Mouse (Mus musculus): ENCODE results near the gene Gm11595. TPM values are rescaled to one million over a fixed set of nuclear protein-coding genes. Genes with fewer than 3 reads are reported as not detected.

Gm11595 gene
- polyA plus RNA-seq, 1 experiment from 2014 or later, result not detected

DNA sequence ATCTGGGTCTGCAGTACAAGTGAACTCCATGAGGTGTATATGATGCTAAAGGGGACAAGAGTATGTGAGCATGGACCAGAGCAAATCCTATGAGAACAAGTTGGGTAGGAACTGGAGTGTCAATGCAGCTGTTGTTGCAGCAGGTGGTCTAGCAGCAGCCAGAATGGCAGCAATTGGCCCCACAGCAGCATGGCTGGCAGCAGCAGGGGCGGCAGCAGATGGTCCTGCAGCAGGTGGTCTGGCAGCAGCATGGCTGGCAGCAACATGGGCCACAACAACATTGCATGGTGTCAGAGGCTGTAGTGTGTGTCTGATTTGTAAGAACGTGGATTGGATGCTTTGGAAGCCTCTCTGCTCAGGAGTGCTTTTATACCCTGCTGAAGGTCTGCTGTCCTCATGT, 48.7 kb downstream of the Gm11595 start:
- no peak overlapping the region for H3K4me3 ChIP-seq
- no peaks in the 10 kb centered on the region for H3K36me3 ChIP-seq
- H3K4me1 ChIP-seq, result no peaks in the 10 kb centered on the region
- no peak for ATAC-seq (replicated peaks)
- no peak overlapping the region for H3K9ac ChIP-seq (replicated peaks)
- H3K4me2 ChIP-seq (replicated peaks), result no peak overlapping the region
- WGBS, result 69% methylated on average over 2 of the region's 2 CpGs
- H3K9me3 ChIP-seq, result no peaks in the 10 kb centered on the region
- no peak overlapping the region for H3K27ac ChIP-seq (replicated peaks)
- no peaks in the 10 kb centered on the region for H3K27me3 ChIP-seq

Other genes with a start within 250 kb of the Gm11595 start
- not detected in 2 replicates for gene Krt40, start 229.8 kb downstream of the Gm11595 start, polyA plus RNA-seq (2015; fragmentation: Nextera tagmentation; extraction: Ambion mirVana)
- gene Krtap3-3, start 222.0 kb downstream of the Gm11595 start, polyA plus RNA-seq (2015; fragmentation: Nextera tagmentation; extraction: Ambion mirVana), result not detected in 2 replicates
- gene Krtap3-2, start 216.1 kb downstream of the Gm11595 start, polyA plus RNA-seq (2015; fragmentation: Nextera tagmentation; extraction: Ambion mirVana), result not detected in 2 replicates
- not detected in 2 replicates for gene Gm11939, start 213.4 kb downstream of the Gm11595 start, polyA plus RNA-seq (2015; fragmentation: Nextera tagmentation; extraction: Ambion mirVana)
- gene Krtap3-1, start 206.3 kb downstream of the Gm11595 start, polyA plus RNA-seq (2015; fragmentation: Nextera tagmentation; extraction: Ambion mirVana), result not detected in 2 replicates
- gene Krtap1-5, start 191.9 kb downstream of the Gm11595 start, polyA plus RNA-seq (2015; fragmentation: Nextera tagmentation; extraction: Ambion mirVana), result not detected in 2 replicates
- gene Krtap1-4, start 189.3 kb downstream of the Gm11595 start, polyA plus RNA-seq (2015; fragmentation: Nextera tagmentation; extraction: Ambion mirVana), result not detected in 2 replicates
- not detected in 2 replicates for gene Krtap1-3, start 181.6 kb downstream of the Gm11595 start, polyA plus RNA-seq (2015; fragmentation: Nextera tagmentation; extraction: Ambion mirVana)
- gene Krtap9-3, start 174.8 kb downstream of the Gm11595 start, polyA plus RNA-seq (2015; fragmentation: Nextera tagmentation; extraction: Ambion mirVana), result not detected in 2 replicates
- gene Gm11938, start 169.6 kb downstream of the Gm11595 start, polyA plus RNA-seq (2015; fragmentation: Nextera tagmentation; extraction: Ambion mirVana), result not detected in 2 replicates
- not detected in 2 replicates for gene Gm11937, start 162.7 kb downstream of the Gm11595 start, polyA plus RNA-seq (2015; fragmentation: Nextera tagmentation; extraction: Ambion mirVana)
- gene Krtap2-4, start 158.1 kb downstream of the Gm11595 start, polyA plus RNA-seq (2015; fragmentation: Nextera tagmentation; extraction: Ambion mirVana), result not detected in 2 replicates
- gene Gm11562, start 152.5 kb downstream of the Gm11595 start, polyA plus RNA-seq (2015; fragmentation: Nextera tagmentation; extraction: Ambion mirVana), result not detected in 2 replicates
- not detected in 2 replicates for gene Krtap4-1, start 144.7 kb downstream of the Gm11595 start, polyA plus RNA-seq (2015; fragmentation: Nextera tagmentation; extraction: Ambion mirVana)
- not detected in 2 replicates for gene Krtap4-2, start 137.8 kb downstream of the Gm11595 start, polyA plus RNA-seq (2015; fragmentation: Nextera tagmentation; extraction: Ambion mirVana)
- gene Krtap4-7, start 128.8 kb downstream of the Gm11595 start, polyA plus RNA-seq (2015; fragmentation: Nextera tagmentation; extraction: Ambion mirVana), result not detected in 2 replicates
- not detected in 2 replicates for gene Gm11555, start 122.7 kb downstream of the Gm11595 start, polyA plus RNA-seq (2015; fragmentation: Nextera tagmentation; extraction: Ambion mirVana)
- not detected in 2 replicates for gene Gm11563, start 114.0 kb downstream of the Gm11595 start, polyA plus RNA-seq (2015; fragmentation: Nextera tagmentation; extraction: Ambion mirVana)
- not detected in 2 replicates for gene Krtap4-6, start 107.0 kb downstream of the Gm11595 start, polyA plus RNA-seq (2015; fragmentation: Nextera tagmentation; extraction: Ambion mirVana)
- not detected in 2 replicates for gene Gm14190, start 82.2 kb downstream of the Gm11595 start, polyA plus RNA-seq (2015; fragmentation: Nextera tagmentation; extraction: Ambion mirVana)
- not detected in 2 replicates for gene Gm14180, start 38.6 kb downstream of the Gm11595 start, polyA plus RNA-seq (2015; fragmentation: Nextera tagmentation; extraction: Ambion mirVana)
- gene Krtap4-8, start 7.8 kb upstream of the Gm11595 start, polyA plus RNA-seq (2015; fragmentation: Nextera tagmentation; extraction: Ambion mirVana), result not detected in 2 replicates
- not detected in 2 replicates for gene Krtap4-9, start 12.3 kb upstream of the Gm11595 start, polyA plus RNA-seq (2015; fragmentation: Nextera tagmentation; extraction: Ambion mirVana)
- not detected in 2 replicates for gene Gm11596, start 20.6 kb upstream of the Gm11595 start, polyA plus RNA-seq (2015; fragmentation: Nextera tagmentation; extraction: Ambion mirVana)
- gene Gm11569, start 26.0 kb upstream of the Gm11595 start, polyA plus RNA-seq (2015; fragmentation: Nextera tagmentation; extraction: Ambion mirVana), result not detected in 2 replicates
- gene Gm11554, start 31.5 kb upstream of the Gm11595 start, polyA plus RNA-seq (2015; fragmentation: Nextera tagmentation; extraction: Ambion mirVana), result not detected in 2 replicates
- gene Krtap4-13, start 37.0 kb upstream of the Gm11595 start, polyA plus RNA-seq (2015; fragmentation: Nextera tagmentation; extraction: Ambion mirVana), result not detected in 2 replicates
- not detected in 2 replicates for gene Gm11564, start 42.8 kb upstream of the Gm11595 start, polyA plus RNA-seq (2015; fragmentation: Nextera tagmentation; extraction: Ambion mirVana)
- not detected in 2 replicates for gene 2300003K06Rik, start 65.2 kb upstream of the Gm11595 start, polyA plus RNA-seq (2015; fragmentation: Nextera tagmentation; extraction: Ambion mirVana)
- gene Krtap4-16, start 78.7 kb upstream of the Gm11595 start, polyA plus RNA-seq (2015; fragmentation: Nextera tagmentation; extraction: Ambion mirVana), result not detected in 2 replicates
- gene Gm11568, start 85.0 kb upstream of the Gm11595 start, polyA plus RNA-seq (2015; fragmentation: Nextera tagmentation; extraction: Ambion mirVana), result not detected in 2 replicates
- gene Gm11559, start 91.6 kb upstream of the Gm11595 start, polyA plus RNA-seq (2015; fragmentation: Nextera tagmentation; extraction: Ambion mirVana), result not detected in 2 replicates
- gene Krtap9-1, start 100.5 kb upstream of the Gm11595 start, polyA plus RNA-seq (2015; fragmentation: Nextera tagmentation; extraction: Ambion mirVana), result not detected in 2 replicates
- not detected in 2 replicates for gene Gm11567, start 106.3 kb upstream of the Gm11595 start, polyA plus RNA-seq (2015; fragmentation: Nextera tagmentation; extraction: Ambion mirVana)
- not detected in 2 replicates for gene Krtap31-1, start 135.0 kb upstream of the Gm11595 start, polyA plus RNA-seq (2015; fragmentation: Nextera tagmentation; extraction: Ambion mirVana)
- gene Gm11565, start 141.8 kb upstream of the Gm11595 start, polyA plus RNA-seq (2015; fragmentation: Nextera tagmentation; extraction: Ambion mirVana), result not detected in 2 replicates
- gene Krtap31-2, start 163.4 kb upstream of the Gm11595 start, polyA plus RNA-seq (2015; fragmentation: Nextera tagmentation; extraction: Ambion mirVana), result not detected in 2 replicates
- gene Krtap9-5, start 175.6 kb upstream of the Gm11595 start, polyA plus RNA-seq (2015; fragmentation: Nextera tagmentation; extraction: Ambion mirVana), result not detected in 2 replicates
- gene Krtap29-1, start 206.1 kb upstream of the Gm11595 start, polyA plus RNA-seq (2015; fragmentation: Nextera tagmentation; extraction: Ambion mirVana), result not detected in 2 replicates
- gene Krtap16-1, start 213.7 kb upstream of the Gm11595 start, polyA plus RNA-seq (2015; fragmentation: Nextera tagmentation; extraction: Ambion mirVana), result not detected in 2 replicates
- not detected in 2 replicates for gene Krtap17-1, start 221.1 kb upstream of the Gm11595 start, polyA plus RNA-seq (2015; fragmentation: Nextera tagmentation; extraction: Ambion mirVana)
- gene Krt33a, start 243.3 kb upstream of the Gm11595 start, polyA plus RNA-seq (2015; fragmentation: Nextera tagmentation; extraction: Ambion mirVana), result not detected in 2 replicates